Mouse (Mus musculus) forebrain, postnatal 0 days (tissue): Measurements from ENCODE around the gene Zfyve19. TPM values are rescaled to one million over a fixed set of nuclear protein-coding genes. Genes with fewer than 3 reads are reported as not detected.
A peak's percentile ranks its signal among the peaks of the same experiment; 100 is the strongest.

Experiments
- ATAC-seq: fragments of 200-750 bp; cut with Nextera tagmentation; 2 replicates; pipeline ENCODE4 v1.8.0; 2017; ENCODE audit warnings: mild to moderate bottlenecking, moderate library complexity
- DNase-seq: peaks from one replicate; pipeline ENCODE4 v3.0.0-alpha.2; 2015
- H3K27ac ChIP-seq: fragments of 300-500 bp; sonication (generic); 2 replicates; pipeline ENCODE4 v1.5.1; 2014; ENCODE audit warnings: low read depth, mild to moderate bottlenecking, antibody characterized with exemption, low read length, moderate library complexity, mixed read lengths
- H3K27me3 ChIP-seq: fragments of 300-500 bp; sonication (generic); 2 replicates; pipeline ENCODE4 v1.6.1; 2014; ENCODE audit warnings: mild to moderate bottlenecking, low read length, mixed read lengths; ENCODE audit not compliant: insufficient read depth
- H3K36me3 ChIP-seq: fragments of 300-500 bp; sonication (generic); 2 replicates; pipeline ENCODE4 v1.6.1; 2014; ENCODE audit warnings: mild to moderate bottlenecking, moderate library complexity; ENCODE audit not compliant: insufficient read depth
- H3K4me1 ChIP-seq: fragments of 300-500 bp; sonication (generic); 2 replicates; pipeline ENCODE4 v1.6.1; 2014; ENCODE audit warnings: antibody characterized with exemption; ENCODE audit not compliant: insufficient read depth
- H3K4me2 ChIP-seq: fragments of 300-500 bp; sonication (generic); 2 replicates; pipeline ENCODE4 v1.6.1; 2014; ENCODE audit warnings: low read depth, mild to moderate bottlenecking, moderate library complexity
- H3K4me3 ChIP-seq: fragments of 300-500 bp; sonication (generic); 2 replicates; pipeline ENCODE4 v1.5.1; 2014; ENCODE audit warnings: low read depth, low read length, mixed read lengths
- H3K9ac ChIP-seq: fragments of 300-500 bp; sonication (generic); 2 replicates; pipeline ENCODE4 v1.6.1; 2014; ENCODE audit warnings: mild to moderate bottlenecking
- H3K9me3 ChIP-seq: fragments of 300-500 bp; sonication (generic); 2 replicates; pipeline ENCODE4 v1.6.1; 2016; ENCODE audit warnings: low read length
- CTCF ChIP-seq: sonication (generic); IDR thresholded peaks from 2 replicates; pipeline ENCODE4 v1.5.1; 2016; ENCODE audit warnings: antibody characterized with exemption, control low read depth, low read depth
- WGBS: fragments of 180-500 bp; shearing (Covaris S2); extraction: QIAGEN DNeasy Blood & Tissue Kit; methylation state at CpG from one replicate; pipeline ENCODE4 v1.1.7; 2014; 5-methylcytosine and 5-hydroxymethylcytosine counted together
- polyA plus RNA-seq: library from polyadenylated mRNA; unstranded; fragments of >200 nt; fragmentation: Nextera tagmentation; extraction: Ambion mirVana; gene quantifications from 2 replicates; pipeline ENCODE4 v1.2.1, GENCODE M21; 2015
- total RNA-seq: library from RNA; depleted of rRNA; stranded (reverse); fragments of >200 nt; gene quantifications from 2 replicates; pipeline ENCODE4 v1.2.3, GENCODE M21; 2014; rRNA removed

Gene Zfyve19
- 37.4 and 38.6 TPM in 2 replicates for total RNA-seq
- polyA plus RNA-seq: 58.3 and 62.5 TPM in 2 replicates

- 1% methylated on average over 51 of the region's 51 CpGs for WGBS
- peak; percentile 99 for ATAC-seq
- H3K4me3 ChIP-seq: peak within 1 kb of the TSS; percentile 85
- H3K4me1 ChIP-seq: peaks cover 3% of the 10 kb centered on the region; the same call in 1 of the 2 replicates
- peak; percentile 14; the same call in 1 of the 2 replicates for TF ChIP-seq CTCF
- no peaks in the 10 kb centered on the region for H3K9me3 ChIP-seq
- H3K9ac ChIP-seq: peak within 1 kb of the TSS; percentile 70
- peak within 1 kb of the TSS; percentile 88 for H3K27ac ChIP-seq
- peak; percentile 97 for DNase-seq
- H3K36me3 ChIP-seq: peaks cover 21% of the 10 kb centered on the region
- H3K27me3 ChIP-seq: no peaks in the 10 kb centered on the region
- peak within 1 kb of the TSS; percentile 69 for H3K4me2 ChIP-seq
Observed at GRCm38 (mm10) chr2:119208344-119209175, at the start of gene Zfyve19, which contains the start of gene Dnajc17. Gene Zfyve19, plus strand, starts transcription at chr2:119208617. Gene Dnajc17, minus strand, starts transcription at chr2:119208795.

GRCm38 (mm10) chr2:119161247-119161646 is 47.2 kb upstream of the Zfyve19 start:
- H3K27ac ChIP-seq: no peak overlapping the region
- no peak for TF ChIP-seq CTCF
- no peak for DNase-seq
- H3K4me2 ChIP-seq: no peak overlapping the region
- H3K36me3 ChIP-seq: no peaks in the 10 kb centered on the region
- no peak for ATAC-seq
- no peaks in the 10 kb centered on the region for H3K9me3 ChIP-seq
- no peak overlapping the region for H3K9ac ChIP-seq
- WGBS: 27% methylated on average over 2 of the region's 2 CpGs
- H3K27me3 ChIP-seq: no peaks in the 10 kb centered on the region
- H3K4me1 ChIP-seq: 0 out of 2 replicates have a peak, but pooled peaks cover 3% of the 10 kb centered on the region
- H3K4me3 ChIP-seq: no peak overlapping the region

- H3K4me1 ChIP-seq: no peaks in the 10 kb centered on the region
- TF ChIP-seq CTCF: no peak
- 73% methylated on average over 3 of the region's 3 CpGs for WGBS
Observed at GRCm38 (mm10) chr2:119163135-119163534, 45.3 kb upstream of the Zfyve19 start.

GRCm38 (mm10) chr2:119163999-119164398 is 44.4 kb upstream of the Zfyve19 start:
- no peak overlapping the region for H3K4me2 ChIP-seq
- H3K4me3 ChIP-seq: no peak overlapping the region
- no peak overlapping the region for H3K9ac ChIP-seq
- DNase-seq: no peak
- no peak for TF ChIP-seq CTCF
- H3K27ac ChIP-seq: no peak overlapping the region
- H3K27me3 ChIP-seq: no peaks in the 10 kb centered on the region
- no peak for ATAC-seq
- 92% methylated on average over 4 of the region's 4 CpGs for WGBS
- H3K9me3 ChIP-seq: no peaks in the 10 kb centered on the region
- H3K4me1 ChIP-seq: no peaks in the 10 kb centered on the region
- H3K36me3 ChIP-seq: no peaks in the 10 kb centered on the region

More at GRCm38 (mm10) chr2:119163135-119163534, 45.3 kb upstream of the Zfyve19 start:
- Histone ChIP-seq H3K36me3 (no peaks in the 10 kb centered on the region), H3K27me3 (no peaks in the 10 kb centered on the region), H3K9ac (no peak overlapping the region), H3K27ac (no peak overlapping the region), H3K9me3 (no peaks in the 10 kb centered on the region), H3K4me3 (no peak overlapping the region), H3K4me2 (no peak overlapping the region)
- DNase-seq: no peak
- ATAC-seq: no peak

GRCm38 (mm10) chr2:119165401-119165800 is 43.0 kb upstream of the Zfyve19 start:
- DNase-seq (no peak), ATAC-seq (no peak)

GRCm38 (mm10) chr2:119166901-119167865 is 41.2 kb upstream of the Zfyve19 start, which contains the start of gene Gchfr:
Gene Gchfr, plus strand, starts transcription at chr2:119167773.
- Histone ChIP-seq H3K4me1 (no peaks in the 10 kb centered on the region), H3K9ac (peak within 1 kb of the TSS; percentile 14), H3K9me3 (no peaks in the 10 kb centered on the region), H3K4me3 (peak within 1 kb of the TSS; percentile 53), H3K36me3 (peaks cover 7% of the 10 kb centered on the region; the same call in 1 of the 2 replicates), H3K27me3 (no peaks in the 10 kb centered on the region), H3K27ac (no peak within 1 kb of the TSS), H3K4me2 (peak within 1 kb of the TSS; percentile 100)
- under 1% methylated on average over 60 of the region's 60 CpGs for WGBS
- peak; percentile 65 for ATAC-seq
- peak; percentile 70 for DNase-seq
- no peak for TF ChIP-seq CTCF

More at GRCm38 (mm10) chr2:119165401-119165800, 43.0 kb upstream of the Zfyve19 start:
- Histone ChIP-seq H3K27ac (no peak overlapping the region), H3K9me3 (no peaks in the 10 kb centered on the region), H3K4me1 (no peaks in the 10 kb centered on the region), H3K27me3 (no peaks in the 10 kb centered on the region), H3K4me2 (no peak overlapping the region), H3K4me3 (no peak overlapping the region), H3K9ac (no peak overlapping the region), H3K36me3 (no peaks in the 10 kb centered on the region)
- TF ChIP-seq CTCF: no peak
